Mouse (Mus musculus) CH12.LX (cell line): ENCODE data around the gene Mrpl34. TPM values are rescaled to one million over a fixed set of nuclear protein-coding genes. Genes with fewer than 3 reads are reported as not detected.

Experiments used
- DNase-seq: peaks from one replicate; pipeline ENCODE4 v3.0.0-alpha.2; 2013; ENCODE audit errors: extremely low read depth
- H3K27ac ChIP-seq: 2 replicates; pipeline ENCODE4 v1.5.1; 2012; ENCODE audit warnings: low read depth, mild to moderate bottlenecking, control low read depth, moderate library complexity; ENCODE audit not compliant: insufficient read depth
- H3K27me3 ChIP-seq: replicated peaks from 2 replicates; pipeline ENCODE3; 2012; ENCODE audit warnings: inconsistent platforms
- H3K36me3 ChIP-seq, 2 experiments: replicated peaks in 1 of 2; 2 replicates each; pipeline versions ENCODE3 to v1.6.1; 2012; ENCODE audit warnings: inconsistent platforms in 1 of 2, low read length in 1 of 2, mild to moderate bottlenecking in 1 of 2, mixed read lengths in 1 of 2, moderate library complexity in 1 of 2; ENCODE audit not compliant: control insufficient read depth in 1 of 2, insufficient read depth in 1 of 2
- H3K4me1 ChIP-seq, 2 experiments: 2 replicates each; pipeline ENCODE4 v1.6.1; 2012; ENCODE audit warnings: inconsistent platforms in 1 of 2, moderate library complexity in 1 of 2; ENCODE audit not compliant: insufficient read depth in 2 of 2, control insufficient read depth in 1 of 2
- H3K4me2 ChIP-seq: 2 replicates; pipeline ENCODE4 v1.6.1; 2012; ENCODE audit warnings: low read depth, mild to moderate bottlenecking, control low read depth; ENCODE audit not compliant: poor library complexity, insufficient read depth, severe bottlenecking
- H3K4me3 ChIP-seq, 3 experiments: fragments of 150-350 bp in 1 of 3; sonication (generic) in 1 of 3; replicated peaks in 1 of 3; 2 replicates each; pipeline versions ENCODE3 to v1.5.1; 2011 to 2012; ENCODE audit warnings: low read depth in 2 of 3, low read length in 2 of 3, mild to moderate bottlenecking in 2 of 3, moderate library complexity in 2 of 3, control low read depth in 1 of 3, improper control_type of control experiment in 1 of 3, inconsistent platforms in 1 of 3, mixed read lengths in 1 of 3; ENCODE audit not compliant: poor library complexity in 1 of 3
- H3K79me2 ChIP-seq: replicated peaks from 2 replicates; pipeline ENCODE4 v1.6.1; 2012; ENCODE audit warnings: mild to moderate bottlenecking, moderate library complexity; ENCODE audit not compliant: control insufficient read depth, poor library complexity, insufficient read depth, severe bottlenecking; ENCODE audit errors: extremely low read depth
- H3K9ac ChIP-seq: 2 replicates; pipeline ENCODE4 v1.6.1; 2012; ENCODE audit warnings: low read depth, mild to moderate bottlenecking, control low read depth, moderate library complexity; ENCODE audit not compliant: insufficient read depth
- H3K9me3 ChIP-seq: replicated peaks from 2 replicates; pipeline ENCODE3; 2012; ENCODE audit warnings: low read length, inconsistent platforms, mixed read lengths
- BHLHE40 ChIP-seq: IDR thresholded peaks from 2 replicates; pipeline ENCODE4 v1.6.1; 2011; ENCODE audit warnings: mild to moderate bottlenecking, low read depth, low read length, improper control_type of control experiment
- CHD1 ChIP-seq: IDR thresholded peaks from 2 replicates; pipeline ENCODE4 v1.6.1; 2012; ENCODE audit warnings: low read depth, low read length, improper control_type of control experiment, inconsistent platforms
- CHD2 ChIP-seq: IDR thresholded peaks from 2 replicates; pipeline ENCODE4 v1.6.1; 2011; ENCODE audit warnings: low read length, improper control_type of control experiment
- CTCF ChIP-seq, 2 experiments: IDR thresholded peaks in 1 of 2; conservative IDR thresholded peaks in 1 of 2; 2 replicates each; pipeline ENCODE4 v1.5.1; 2011 to 2012; ENCODE audit warnings: low read depth in 2 of 2, low read length in 2 of 2, improper control_type of control experiment in 1 of 2, inconsistent platforms in 1 of 2, mild to moderate bottlenecking in 1 of 2, moderate library complexity in 1 of 2
- E2F4 ChIP-seq: IDR thresholded peaks from 2 replicates; pipeline ENCODE4 v1.6.1; 2011; ENCODE audit warnings: low read depth, low read length, improper control_type of control experiment; ENCODE audit not compliant: insufficient replicate concordance
- ELF1 ChIP-seq: IDR thresholded peaks from 2 replicates; pipeline ENCODE4 v1.6.1; 2014; ENCODE audit warnings: low read depth, mild to moderate bottlenecking, inconsistent platforms, low read length, improper control_type of control experiment
- EP300 ChIP-seq: IDR thresholded peaks from 2 replicates; pipeline ENCODE4 v1.6.1; 2011; ENCODE audit warnings: low read length, improper control_type of control experiment
- ETS1 ChIP-seq: conservative IDR thresholded peaks from 2 replicates; pipeline ENCODE4 v1.6.1; 2012; ENCODE audit warnings: low read depth, mild to moderate bottlenecking, inconsistent platforms, low read length, improper control_type of control experiment, moderate library complexity
- GABPA ChIP-seq: IDR thresholded peaks from 2 replicates; pipeline ENCODE4 v1.6.1; 2012; ENCODE audit warnings: low read depth, low read length, improper control_type of control experiment, inconsistent platforms; ENCODE audit not compliant: insufficient replicate concordance
- HCFC1 ChIP-seq: IDR thresholded peaks from 2 replicates; pipeline ENCODE4 v1.6.1; 2012; ENCODE audit warnings: low read depth, mild to moderate bottlenecking, inconsistent platforms, low read length, improper control_type of control experiment
- IRF4 ChIP-seq: IDR thresholded peaks from 2 replicates; pipeline ENCODE4 v1.6.1; 2014; ENCODE audit warnings: low read depth, mild to moderate bottlenecking, inconsistent platforms, low read length, improper control_type of control experiment
- JUN ChIP-seq: IDR thresholded peaks from 2 replicates; pipeline ENCODE4 v1.6.1; 2011; ENCODE audit warnings: low read depth, mild to moderate bottlenecking, low read length, improper control_type of control experiment, moderate library complexity; ENCODE audit not compliant: insufficient read depth
- JUND ChIP-seq: conservative IDR thresholded peaks from 2 replicates; pipeline ENCODE4 v1.6.1; 2011; ENCODE audit warnings: low read depth, low read length, improper control_type of control experiment
- KAT2A ChIP-seq: IDR thresholded peaks from 2 replicates; pipeline ENCODE4 v1.6.1; 2012; ENCODE audit warnings: low read length, improper control_type of control experiment, inconsistent platforms; ENCODE audit not compliant: insufficient replicate concordance
- MAFK ChIP-seq: IDR thresholded peaks from 2 replicates; pipeline ENCODE4 v1.6.1; 2011; ENCODE audit warnings: low read length, improper control_type of control experiment; ENCODE audit not compliant: insufficient replicate concordance
- MAX ChIP-seq: IDR thresholded peaks from 2 replicates; pipeline ENCODE4 v1.6.1; 2011; ENCODE audit warnings: low read length, improper control_type of control experiment
- MAZ ChIP-seq: IDR thresholded peaks from 2 replicates; pipeline ENCODE4 v1.6.1; 2012; ENCODE audit warnings: low read depth, mild to moderate bottlenecking, inconsistent platforms, low read length, improper control_type of control experiment, moderate library complexity
- MEF2A ChIP-seq: IDR thresholded peaks from 2 replicates; pipeline ENCODE4 v1.6.1; 2014; ENCODE audit warnings: low read depth, mild to moderate bottlenecking, inconsistent platforms, low read length, improper control_type of control experiment, borderline replicate concordance
- MXI1 ChIP-seq: IDR thresholded peaks from 2 replicates; pipeline ENCODE4 v1.6.1; 2011; ENCODE audit warnings: mild to moderate bottlenecking, low read depth, low read length, improper control_type of control experiment
- MYC ChIP-seq: IDR thresholded peaks from 2 replicates; pipeline ENCODE4 v1.6.1; 2011; ENCODE audit warnings: low read depth, mild to moderate bottlenecking, improper control_type of control experiment, low read length
- NELFE ChIP-seq: IDR thresholded peaks from 2 replicates; pipeline ENCODE4 v1.6.1; 2011; ENCODE audit warnings: low read depth, low read length, improper control_type of control experiment
- NRF1 ChIP-seq: IDR thresholded peaks from 2 replicates; pipeline ENCODE4 v1.6.1; 2014; ENCODE audit warnings: low read depth, mild to moderate bottlenecking, inconsistent platforms, low read length, improper control_type of control experiment, moderate library complexity
- PAX5 ChIP-seq: IDR thresholded peaks from 2 replicates; pipeline ENCODE4 v1.6.1; 2012; ENCODE audit warnings: low read length, inconsistent platforms, mixed read lengths
- POLR2A ChIP-seq: IDR thresholded peaks from 2 replicates; pipeline ENCODE4 v1.6.1; 2011; ENCODE audit warnings: low read depth, mild to moderate bottlenecking, improper control_type of control experiment, low read length
- POLR2AphosphoS2 ChIP-seq: IDR thresholded peaks from 2 replicates; pipeline ENCODE4 v1.6.1; 2011; ENCODE audit warnings: low read depth, low read length, improper control_type of control experiment
- RAD21 ChIP-seq: IDR thresholded peaks from 2 replicates; pipeline ENCODE4 v1.6.1; 2011; ENCODE audit warnings: low read depth, mild to moderate bottlenecking, low read length, improper control_type of control experiment, moderate library complexity
- RCOR1 ChIP-seq: conservative IDR thresholded peaks from 2 replicates; pipeline ENCODE4 v1.6.1; 2012; ENCODE audit warnings: low read depth, mild to moderate bottlenecking, inconsistent platforms, low read length, improper control_type of control experiment
- SIN3A ChIP-seq: IDR thresholded peaks from 2 replicates; pipeline ENCODE4 v1.6.1; 2012; ENCODE audit warnings: low read length, improper control_type of control experiment, inconsistent platforms
- SMC3 ChIP-seq: IDR thresholded peaks from 2 replicates; pipeline ENCODE4 v1.6.1; 2011; ENCODE audit warnings: low read depth, low read length, improper control_type of control experiment
- TBP ChIP-seq: conservative IDR thresholded peaks from 2 replicates; pipeline ENCODE4 v1.6.1; 2011; ENCODE audit warnings: low read depth, low read length, improper control_type of control experiment
- TCF12 ChIP-seq: IDR thresholded peaks from 2 replicates; pipeline ENCODE4 v1.6.1; 2014; ENCODE audit warnings: low read depth, mild to moderate bottlenecking, inconsistent platforms, low read length, improper control_type of control experiment
- UBTF ChIP-seq: IDR thresholded peaks from 2 replicates; pipeline ENCODE4 v1.6.1; 2012; ENCODE audit warnings: low read depth, mild to moderate bottlenecking, inconsistent platforms, low read length, improper control_type of control experiment, moderate library complexity
- USF1 ChIP-seq: IDR thresholded peaks from 2 replicates; pipeline ENCODE4 v1.6.1; 2014; ENCODE audit warnings: low read depth, mild to moderate bottlenecking, inconsistent platforms, low read length, improper control_type of control experiment
- USF2 ChIP-seq: conservative IDR thresholded peaks from 2 replicates; pipeline ENCODE4 v1.6.1; 2011; ENCODE audit warnings: low read depth, low read length, improper control_type of control experiment
- ZC3H11A ChIP-seq: IDR thresholded peaks from 2 replicates; pipeline ENCODE4 v1.6.1; 2012; ENCODE audit warnings: low read depth, mild to moderate bottlenecking, inconsistent platforms, low read length, improper control_type of control experiment
- ZKSCAN1 ChIP-seq: IDR thresholded peaks from 2 replicates; pipeline ENCODE4 v1.6.1; 2012; ENCODE audit warnings: low read depth, inconsistent platforms, low read length, improper control_type of control experiment, borderline replicate concordance
- ZMIZ1 ChIP-seq: IDR thresholded peaks from 2 replicates; pipeline ENCODE4 v1.6.1; 2012; ENCODE audit warnings: low read depth, mild to moderate bottlenecking, inconsistent platforms, low read length, improper control_type of control experiment
- ZNF384 ChIP-seq: IDR thresholded peaks from 2 replicates; pipeline ENCODE4 v1.6.1; 2012; ENCODE audit warnings: low read depth, low read length, improper control_type of control experiment, inconsistent platforms
- dilution Hi-C: fragments of 300-500 bp; cut with MboI; formaldehyde crosslinking; loops from 2 replicates; pipeline ENCODE4 v1.14.3; 2020; ENCODE audit warnings: low sequenced_read_pairs; ENCODE audit not compliant: extremely low pct_unique_long_range_greater_than_20kb, extremely low pct_ligation_motif_present
- in situ Hi-C: fragments of 300-500 bp; cut with MboI; formaldehyde crosslinking; loops from 3 replicates; pipeline ENCODE4 v1.14.3; 2019; ENCODE audit warnings: low sequenced_read_pairs, low pct_ligation_motif_present, low pct_unique_long_range_greater_than_20kb, mixed read lengths
- polyA plus RNA-seq: library from polyadenylated mRNA; unstranded; fragments of >175 nt; gene quantifications from 2 replicates; pipeline ENCODE4 v1.2.1, GENCODE M21; 2012; ENCODE audit warnings: low read depth; ENCODE audit not compliant: insufficient read length
- total RNA-seq, 2 experiments: library from RNA; depleted of rRNA; stranded (reverse); fragments of 300-350 nt in 1 of 2; fragments of >200 nt in 1 of 2; gene quantifications; 2 replicates each; pipeline ENCODE4 v1.2.3; 2012 to 2014

Mrpl34 gene
- total and polyA plus RNA-seq, 3 experiments = 94.4 to 150 (median 133) TPM

DNA sequence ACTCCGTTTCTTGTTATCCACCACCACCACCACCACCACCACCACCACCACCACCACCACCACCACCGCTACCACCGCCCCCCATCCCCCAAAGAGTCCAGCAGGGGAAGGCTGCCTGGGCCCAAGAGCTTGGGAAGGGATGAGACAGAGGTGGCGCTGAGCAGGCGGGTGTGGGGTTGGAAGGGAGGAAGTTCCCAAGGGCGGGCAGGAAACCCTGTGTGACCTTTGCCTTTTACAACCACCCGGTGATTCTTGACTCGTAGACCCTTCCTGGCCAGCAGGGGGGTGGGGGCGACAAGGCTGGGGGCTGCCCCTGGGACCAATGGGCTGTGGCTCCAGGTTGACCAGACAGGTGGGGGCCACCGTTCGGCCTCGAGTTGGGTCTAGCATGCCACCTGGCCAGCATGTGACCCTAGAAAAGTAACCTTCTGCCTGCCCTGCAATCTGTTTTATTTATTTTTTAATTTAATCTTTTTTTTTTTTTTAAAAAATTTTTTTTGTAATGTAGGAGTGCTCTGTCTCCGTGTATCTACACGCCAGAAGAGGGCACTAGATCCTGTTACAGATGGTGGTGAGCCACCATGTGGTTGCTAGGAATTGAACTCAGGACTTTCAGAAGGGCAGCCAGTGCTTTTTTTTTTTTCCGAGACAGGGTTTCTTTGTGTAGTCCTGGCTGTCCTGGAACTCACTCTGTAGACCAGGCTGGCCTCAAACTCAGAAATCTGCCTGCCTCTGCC lies 48.4 kb downstream of the Mrpl34 start:
- TF ChIP-seq SIN3A (no peak), HCFC1 (no peak), PAX5 (no peak), IRF4 (no peak), SMC3 (peak; percentile 22), USF2 (no peak), MEF2A (no peak), GABPA (no peak), BHLHE40 (no peak), KAT2A (no peak), ELF1 (no peak), E2F4 (no peak), ETS1 (no peak), ZC3H11A (no peak), ZKSCAN1 (no peak), USF1 (no peak), CTCF (conservative IDR thresholded peaks at IDR 0.05 in 1 of 2, IDR thresholded peaks at IDR 0.05 in 1 of 2; ENCODE audit: low read depth in 2 of 2, low read length in 2 of 2) (peak in 1 of 2 experiments; percentile 65; a peak in 2 of 4 replicates), MAX (no peak), TCF12 (no peak), ZMIZ1 (no peak), MYC (0 out of 2 replicates have a peak, but pooled peaks have one; percentile 47), CHD1 (no peak), MXI1 (no peak), POLR2AphosphoS2 (no peak), RAD21 (peak; percentile 6; the same call in 1 of the 2 replicates), NELFE (no peak), MAFK (no peak), POLR2A (no peak), CHD2 (no peak), UBTF (no peak), ZNF384 (peak; percentile 77), TBP (no peak), MAZ (no peak), EP300 (no peak), RCOR1 (no peak), NRF1 (no peak), JUN (no peak), JUND (no peak)
- peaks cover 34% of the 10 kb centered on the region for H3K27me3 ChIP-seq
- no peaks in the 10 kb centered on the region for H3K9me3 ChIP-seq
- H3K79me2 ChIP-seq = no peaks in the 10 kb centered on the region
- in situ Hi-C loops (no loop called here), dilution Hi-C loops (no loop called here)
- H3K36me3 ChIP-seq = no peaks in the 10 kb centered on the region
- DNase-seq = no peak
- H3K27ac ChIP-seq = no peak overlapping the region
- H3K4me2 ChIP-seq = no peak overlapping the region
- H3K4me3 ChIP-seq = no peak overlapping the region
- no peak overlapping the region for H3K9ac ChIP-seq
- peaks cover 0 to 5% of the 10 kb centered on the region in 2 experiments; a peak in 1 of 4 replicates for H3K4me1 ChIP-seq
